Mouse (Mus musculus): ENCODE measurements around the gene Hdhd3. TPM values are rescaled to one million over a fixed set of nuclear protein-coding genes. Genes with fewer than 3 reads are reported as not detected.
"Not testable (repeated sequence)": the region's sequence is repeated elsewhere in the genome, so short reads cannot be mapped to it uniquely, and the experiment has no call there.

Gene Hdhd3
- polyA plus RNA-seq, 3 experiments from 2014 or later = 1.6 to 2.0 (median 1.8) TPM

GRCm38 (mm10) chr4:62509946-62510345 lies 6.7 kb upstream of the Hdhd3 start:
- ATAC-seq = no peak

GRCm38 (mm10) chr4:62508839-62509238 lies 5.6 kb upstream of the Hdhd3 start:
- no peak for ATAC-seq

- peak; percentile 47 for ATAC-seq
Measured at GRCm38 (mm10) chr4:62506798-62507197, 3.5 kb upstream of the Hdhd3 start.

GRCm38 (mm10) chr4:62505991-62506390 lies 2.7 kb upstream of the Hdhd3 start:
- ATAC-seq = no peak

- peak; percentile 54 for ATAC-seq
Measured at GRCm38 (mm10) chr4:62502969-62503368, 298 bp downstream of the Hdhd3 start.

GRCm38 (mm10) chr4:62501964-62502732 lies 1.1 kb downstream of the Hdhd3 start:
- peak; percentile 75 for ATAC-seq

- peak; percentile 22 for ATAC-seq
Measured at GRCm38 (mm10) chr4:62501534-62501933, 1.7 kb downstream of the Hdhd3 start.

GRCm38 (mm10) chr4:62500799-62501198 lies 2.5 kb downstream of the Hdhd3 start:
- ATAC-seq = no peak

- no peak for ATAC-seq
Measured at GRCm38 (mm10) chr4:62496815-62497214, 6.5 kb downstream of the Hdhd3 start.

GRCm38 (mm10) chr4:62495946-62496345 lies 7.3 kb downstream of the Hdhd3 start:
- ATAC-seq = no peak

- no peak for ATAC-seq
Measured at GRCm38 (mm10) chr4:62494230-62494629, 9.0 kb downstream of the Hdhd3 start.

- no peak for ATAC-seq
Measured at GRCm38 (mm10) chr4:62492682-62493081, 10.6 kb downstream of the Hdhd3 start.

- ATAC-seq = no peak
Measured at GRCm38 (mm10) chr4:62487914-62488313, 15.4 kb downstream of the Hdhd3 start.

GRCm38 (mm10) chr4:62487172-62487571 lies 16.1 kb downstream of the Hdhd3 start:
- no peak for ATAC-seq

GRCm38 (mm10) chr4:62486162-62486696 lies 17.0 kb downstream of the Hdhd3 start:
- ATAC-seq = no peak

GRCm38 (mm10) chr4:62485450-62486161 lies 17.7 kb downstream of the Hdhd3 start:
- no peak for ATAC-seq

- no peak for ATAC-seq
Measured at GRCm38 (mm10) chr4:62484928-62485327, 18.3 kb downstream of the Hdhd3 start.

- ATAC-seq = peak; percentile 57
Measured at GRCm38 (mm10) chr4:62480709-62481605, 22.3 kb downstream of the Hdhd3 start.

GRCm38 (mm10) chr4:62479937-62480708 lies 23.1 kb downstream of the Hdhd3 start, which contains the start of gene Bspry:
Gene Bspry, plus strand, starts transcription at chr4:62480053.
- peak; percentile 39 for ATAC-seq

- not testable (repeated sequence) for ATAC-seq
Measured at GRCm38 (mm10) chr4:62479593-62479936, 23.7 kb downstream of the Hdhd3 start.

GRCm38 (mm10) chr4:62477542-62478244 lies 25.6 kb downstream of the Hdhd3 start:
- no peak for ATAC-seq

Measured in inflammation-experienced regulatory T-cells, adult 6 months (primary cell).